Comparison of ENCODE assay signal across 8 mouse cellular contexts in genomic region chr19:45363384-45363926, GRCm38 (mm10). TPM values are rescaled to one million over a fixed set of nuclear protein-coding genes. Genes with fewer than 3 reads are reported as not detected.
DNase-seq lines count a peak whose midpoint lies in the region; ATAC-seq and TF ChIP-seq lines count a peak whose summit lies in the region.

Btrc (plus strand) TSS chr19:45363734.

- under 1% methylated on average over 41 of the region's 42 CpGs for WGBS in hindbrain, embryonic 13.5 days

- DNase-seq in Patski (ENCODE audit: low read depth, low spot score) = peak; percentile 95
- DNase-seq in cerebellum, postnatal 14 days = peak; percentile 100
- DNase-seq in frontal cortex, postnatal 14 days (ENCODE audit: low spot score in 2 of 2) = peak; percentile 99 to 100
- peak; percentile 100 for DNase-seq in layer of hippocampus, postnatal 25 days (ENCODE audit: extremely low spot score in 1 of 2, low spot score in 1 of 2)
- DNase-seq in lung, postnatal 25 days (ENCODE audit: low spot score) = peak; percentile 100
- DNase-seq in retina, embryonic 14.5 days (ENCODE audit: low spot score) = peak; percentile 100
- DNase-seq in thymus, postnatal 4 days = peak; percentile 100

- in situ Hi-C loops in Patski (cut with MboI; ENCODE audit: low pct_unique_long_range_greater_than_20kb) = no loop called here

- H3K36me3 ChIP-seq in hindbrain, embryonic 13.5 days = no peaks in the 10 kb centered on the region

- H3K27me3 ChIP-seq in Patski = peaks cover 28% of the 10 kb centered on the region
- H3K27me3 ChIP-seq in hindbrain, embryonic 13.5 days = no peaks in the 10 kb centered on the region

- peaks cover 23% of the 10 kb centered on the region for H3K4me1 ChIP-seq in hindbrain, embryonic 13.5 days (replicated peaks)

- no peaks in the 10 kb centered on the region for H3K9me3 ChIP-seq in hindbrain, embryonic 13.5 days

- peak; percentile 96 for ATAC-seq in Patski
- ATAC-seq in hindbrain, embryonic 13.5 days (ENCODE audit: low FRiP score) = peak; percentile 99

- TF ChIP-seq CTCF in Patski (IDR thresholded peaks at IDR 0.05) = no peak

- peak within 1 kb of the TSS; percentile 76 for H3K4me3 ChIP-seq in hindbrain, embryonic 13.5 days

- H3K9ac ChIP-seq in hindbrain, embryonic 13.5 days = peak within 1 kb of the TSS; percentile 90

- peak within 1 kb of the TSS; percentile 70 for H3K4me2 ChIP-seq in hindbrain, embryonic 13.5 days

- peak within 1 kb of the TSS; percentile 97 for H3K27ac ChIP-seq in hindbrain, embryonic 13.5 days

- CTCF ChIA-PET in Patski (lab: Charles Lee) = no interaction called here

- POLR2A ChIA-PET in Patski (lab: Charles Lee) = no interaction called here

RNA-seq across cellular contexts. Expression of gene Btrc, which starts in this region (rescaled TPM):
- polyA plus RNA-seq in Patski (2021) = 42.1 TPM
- 67.5 and 71.6 TPM in 2 replicates for polyA plus RNA-seq in hindbrain, embryonic 13.5 days (2015; fragmentation: Nextera tagmentation; extraction: Ambion mirVana)
- 10 to 100 TPM; 93.9 to 94.3 TPM for total RNA-seq in layer of hippocampus, postnatal 25 days (2021)

Comparison
In these comparisons a context has a peak if more than half of its experiments do, and no peak if none do; other contexts are left out.
1. Peak in every context shown above with its lines: DNase-seq, ATAC-seq, H3K4me3 ChIP-seq and H3K27ac ChIP-seq.